Mouse (Mus musculus): ENCODE data around the gene Entpd3. TPM values are rescaled to one million over a fixed set of nuclear protein-coding genes. Genes with fewer than 3 reads are reported as not detected.

Entpd3 gene
- polyA plus RNA-seq, 1 experiment from 2014 or later, result 0.05 TPM

DNA sequence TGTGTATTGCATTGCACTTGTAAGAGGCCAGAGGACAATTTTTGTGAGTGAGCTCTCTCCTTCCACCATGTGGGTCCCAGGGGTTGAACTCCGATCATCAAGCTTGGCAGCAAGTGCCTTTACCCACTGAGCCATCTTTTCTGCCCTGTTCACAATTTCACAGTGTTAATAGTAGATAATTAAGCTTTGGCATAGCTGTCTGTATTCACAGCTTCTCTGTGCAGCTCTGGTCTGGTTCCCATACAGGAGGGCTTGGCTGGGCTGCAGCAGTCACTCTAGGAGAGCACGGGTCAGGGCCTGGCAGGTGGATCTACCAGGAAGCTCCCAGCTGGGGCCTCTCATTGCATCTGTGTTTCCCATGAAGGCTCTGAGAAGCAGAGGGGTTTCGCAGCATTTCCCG, 55.7 kb downstream of the Entpd3 start:
- 69% methylated on average over 4 of the region's 4 CpGs for WGBS (ENCODE audit: insufficient replicate concordance)
- Histone ChIP-seq H3K27me3 (ENCODE audit: control insufficient read depth, insufficient read depth, low read depth, low read length) (no peaks in the 10 kb centered on the region), H3K4me3 (ENCODE audit: low read depth, low read length) (no peak overlapping the region), H3K4me1 (ENCODE audit: control insufficient read depth, low read depth, low read length) (peaks cover 2% of the 10 kb centered on the region; the same call in 1 of the 2 replicates), H3K9me3 (replicated peaks; ENCODE audit: control insufficient read depth, low read length) (no peaks in the 10 kb centered on the region), H3K27ac (ENCODE audit: low read length) (no peak overlapping the region), H3K9ac (ENCODE audit: low read depth, low read length) (no peak overlapping the region), H3K4me2 (ENCODE audit: low read depth, low read length) (no peak overlapping the region), H3K36me3 (ENCODE audit: control insufficient read depth, insufficient read depth) (no peaks in the 10 kb centered on the region)
- no peak for ATAC-seq (ENCODE audit: low read depth)

GRCm38 (mm10) chr9:120601488-120602171, 62.0 kb downstream of the Entpd3 start:
- Histone ChIP-seq H3K4me2 (ENCODE audit: low read depth, low read length) (peak overlapping the region; percentile 41; the same call in 1 of the 2 replicates), H3K9me3 (replicated peaks; ENCODE audit: control insufficient read depth, low read length) (no peaks in the 10 kb centered on the region), H3K27me3 (ENCODE audit: control insufficient read depth, insufficient read depth, low read depth, low read length) (no peaks in the 10 kb centered on the region), H3K27ac (ENCODE audit: low read length) (peak overlapping the region; percentile 83), H3K36me3 (ENCODE audit: control insufficient read depth, insufficient read depth) (no peaks in the 10 kb centered on the region), H3K4me1 (ENCODE audit: control insufficient read depth, low read depth, low read length) (no peaks in the 10 kb centered on the region; the same call in 1 of the 2 replicates), H3K9ac (ENCODE audit: low read depth, low read length) (peak overlapping the region; percentile 25; the same call in 1 of the 2 replicates), H3K4me3 (ENCODE audit: low read depth, low read length) (no peak overlapping the region; the same call in 1 of the 2 replicates)
- peak; percentile 94 for ATAC-seq (ENCODE audit: low read depth)
- 12% methylated on average over 17 of the region's 17 CpGs for WGBS (ENCODE audit: insufficient replicate concordance)

DNA sequence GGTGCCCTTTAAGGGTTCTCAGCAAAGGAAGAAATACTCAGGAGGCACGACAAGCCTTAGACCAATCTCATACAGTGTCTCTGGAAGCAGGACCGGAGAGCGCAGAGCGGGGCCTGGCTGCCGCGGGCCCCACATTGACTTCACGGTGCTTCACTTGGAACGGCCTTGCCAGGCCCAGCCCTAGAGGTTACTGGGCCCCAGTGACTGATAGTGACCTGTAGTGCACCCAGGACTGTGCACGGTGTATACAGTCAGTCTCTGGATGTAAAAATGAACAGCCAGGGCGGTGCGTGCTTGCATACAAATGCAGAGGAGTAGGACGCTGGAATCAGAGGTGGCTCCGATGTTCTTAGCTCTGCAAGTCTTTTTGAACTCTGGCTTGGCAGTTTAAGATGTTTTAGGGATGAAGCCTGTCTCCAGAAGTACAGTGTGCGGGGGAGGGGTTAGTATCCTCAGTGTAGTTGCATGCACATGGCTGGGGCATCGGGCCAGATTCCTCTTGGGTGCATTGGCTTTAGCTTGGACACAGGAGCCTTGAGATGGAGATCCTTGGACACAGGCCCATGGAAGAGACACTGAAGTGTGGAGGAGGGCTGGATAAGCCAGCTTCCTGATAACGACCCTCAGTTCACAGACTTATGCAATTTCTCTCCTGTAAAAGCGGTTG, 62.7 kb downstream of the Entpd3 start:
- 40% methylated on average over 17 of the region's 17 CpGs for WGBS (ENCODE audit: insufficient replicate concordance)
- ATAC-seq (ENCODE audit: low read depth), result peak; percentile 83
- no peak overlapping the region; the same call in 1 of the 2 replicates for H3K4me3 ChIP-seq (ENCODE audit: low read depth, low read length)

DNA sequence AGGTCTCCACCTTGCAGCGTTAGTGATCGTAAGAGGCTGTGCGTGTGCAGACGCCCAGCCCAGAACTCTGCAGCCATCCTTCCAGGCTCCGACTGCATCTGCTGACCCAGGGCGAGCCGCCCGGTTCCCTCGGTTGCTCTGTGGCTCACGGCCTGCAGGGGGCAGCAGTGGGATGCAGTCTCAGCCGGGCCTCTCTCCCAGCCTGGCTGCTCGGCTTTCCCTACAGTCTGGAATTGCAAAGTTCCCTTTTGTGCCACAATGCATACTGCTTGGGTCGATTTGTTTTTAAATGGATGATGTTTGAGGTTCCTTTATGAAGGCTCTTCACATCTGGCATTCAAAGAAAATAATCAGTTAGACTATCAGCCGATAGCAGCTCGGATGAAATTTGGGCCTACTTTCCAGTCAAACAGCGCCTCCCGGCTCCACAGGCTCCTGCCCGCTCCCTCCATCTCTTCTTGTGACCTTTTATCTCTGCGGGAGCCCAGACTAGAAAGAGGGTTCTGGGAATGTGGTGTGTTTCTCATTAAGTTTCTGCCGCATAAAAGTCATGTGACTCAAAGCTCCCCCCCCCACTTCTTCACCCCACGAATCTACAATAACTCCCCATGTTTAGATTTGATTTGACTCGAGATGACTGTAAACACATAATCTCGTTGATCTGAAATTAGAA, 63.4 kb downstream of the Entpd3 start:
- Histone ChIP-seq H3K9ac (ENCODE audit: low read depth, low read length) (no peak overlapping the region), H3K27me3 (ENCODE audit: control insufficient read depth, insufficient read depth, low read depth, low read length) (no peaks in the 10 kb centered on the region), H3K4me1 (ENCODE audit: control insufficient read depth, low read depth, low read length) (no peaks in the 10 kb centered on the region; the same call in 1 of the 2 replicates), H3K9me3 (replicated peaks; ENCODE audit: control insufficient read depth, low read length) (peaks cover 2% of the 10 kb centered on the region; the same call in 1 of the 2 replicates), H3K4me3 (ENCODE audit: low read depth, low read length) (no peak overlapping the region), H3K4me2 (ENCODE audit: low read depth, low read length) (peak overlapping the region; percentile 41), H3K27ac (ENCODE audit: low read length) (no peak overlapping the region; the same call in 1 of the 2 replicates), H3K36me3 (ENCODE audit: control insufficient read depth, insufficient read depth) (no peaks in the 10 kb centered on the region)
- WGBS (ENCODE audit: insufficient replicate concordance), result 17% methylated on average over 23 of the region's 23 CpGs
- peak; percentile 25 for ATAC-seq (ENCODE audit: low read depth)

More for the DNA sequence above, 62.7 kb downstream of the Entpd3 start:
- H3K27me3 ChIP-seq (ENCODE audit: control insufficient read depth, insufficient read depth, low read depth, low read length), result no peaks in the 10 kb centered on the region
- H3K4me2 ChIP-seq (ENCODE audit: low read depth, low read length), result peak overlapping the region; percentile 41
- no peaks in the 10 kb centered on the region; the same call in 1 of the 2 replicates for H3K4me1 ChIP-seq (ENCODE audit: control insufficient read depth, low read depth, low read length)
- peak overlapping the region; percentile 25; the same call in 1 of the 2 replicates for H3K9ac ChIP-seq (ENCODE audit: low read depth, low read length)
- H3K9me3 ChIP-seq (replicated peaks; ENCODE audit: control insufficient read depth, low read length), result no peaks in the 10 kb centered on the region
- H3K36me3 ChIP-seq (ENCODE audit: control insufficient read depth, insufficient read depth), result no peaks in the 10 kb centered on the region
- H3K27ac ChIP-seq (ENCODE audit: low read length), result peak overlapping the region; percentile 83

GRCm38 (mm10) chr9:120603512-120603908, 63.9 kb downstream of the Entpd3 start:
- no peak for ATAC-seq (ENCODE audit: low read depth)
- Histone ChIP-seq H3K4me1 (ENCODE audit: control insufficient read depth, low read depth, low read length) (no peaks in the 10 kb centered on the region; the same call in 1 of the 2 replicates), H3K4me2 (ENCODE audit: low read depth, low read length) (no peak overlapping the region), H3K4me3 (ENCODE audit: low read depth, low read length) (no peak overlapping the region), H3K9ac (ENCODE audit: low read depth, low read length) (no peak overlapping the region), H3K27ac (ENCODE audit: low read length) (no peak overlapping the region), H3K9me3 (replicated peaks; ENCODE audit: control insufficient read depth, low read length) (peaks cover 3% of the 10 kb centered on the region; the same call in 1 of the 2 replicates), H3K27me3 (ENCODE audit: control insufficient read depth, insufficient read depth, low read depth, low read length) (no peaks in the 10 kb centered on the region), H3K36me3 (ENCODE audit: control insufficient read depth, insufficient read depth) (no peaks in the 10 kb centered on the region)
- 46% methylated on average over 10 of the region's 10 CpGs for WGBS (ENCODE audit: insufficient replicate concordance)

DNA sequence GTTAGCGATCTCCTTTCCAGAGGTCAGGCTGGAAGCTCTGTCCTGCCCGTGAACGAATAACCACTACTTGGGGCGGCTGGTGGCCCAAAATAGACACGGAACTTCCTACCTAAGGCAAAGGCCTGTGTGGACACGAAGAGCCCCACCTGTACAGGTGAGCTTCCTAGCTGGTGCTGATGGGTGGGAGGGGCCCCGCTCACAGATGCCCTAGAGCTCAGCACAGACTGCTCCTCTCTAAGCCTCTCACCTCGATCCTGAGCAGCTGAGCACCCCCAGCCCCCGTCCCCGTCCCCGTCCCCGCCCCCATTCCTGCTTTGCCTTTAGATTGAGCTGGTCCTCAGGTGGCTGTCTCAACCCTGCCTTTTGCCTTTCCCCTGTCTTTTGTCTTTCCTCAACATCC, 64.3 kb downstream of the Entpd3 start:
- no peak overlapping the region for H3K4me3 ChIP-seq (ENCODE audit: low read depth, low read length)
- no peaks in the 10 kb centered on the region for H3K36me3 ChIP-seq (ENCODE audit: control insufficient read depth, insufficient read depth)
- H3K27ac ChIP-seq (ENCODE audit: low read length), result no peak overlapping the region
- H3K4me2 ChIP-seq (ENCODE audit: low read depth, low read length), result no peak overlapping the region
- WGBS (ENCODE audit: insufficient replicate concordance), result 50% methylated on average over 12 of the region's 12 CpGs
- ATAC-seq (ENCODE audit: low read depth), result no peak
- H3K4me1 ChIP-seq (ENCODE audit: control insufficient read depth, low read depth, low read length), result no peaks in the 10 kb centered on the region; the same call in 1 of the 2 replicates
- peaks cover 3% of the 10 kb centered on the region; the same call in 1 of the 2 replicates for H3K9me3 ChIP-seq (replicated peaks; ENCODE audit: control insufficient read depth, low read length)
- no peak overlapping the region for H3K9ac ChIP-seq (ENCODE audit: low read depth, low read length)
- H3K27me3 ChIP-seq (ENCODE audit: control insufficient read depth, insufficient read depth, low read depth, low read length), result no peaks in the 10 kb centered on the region

DNA sequence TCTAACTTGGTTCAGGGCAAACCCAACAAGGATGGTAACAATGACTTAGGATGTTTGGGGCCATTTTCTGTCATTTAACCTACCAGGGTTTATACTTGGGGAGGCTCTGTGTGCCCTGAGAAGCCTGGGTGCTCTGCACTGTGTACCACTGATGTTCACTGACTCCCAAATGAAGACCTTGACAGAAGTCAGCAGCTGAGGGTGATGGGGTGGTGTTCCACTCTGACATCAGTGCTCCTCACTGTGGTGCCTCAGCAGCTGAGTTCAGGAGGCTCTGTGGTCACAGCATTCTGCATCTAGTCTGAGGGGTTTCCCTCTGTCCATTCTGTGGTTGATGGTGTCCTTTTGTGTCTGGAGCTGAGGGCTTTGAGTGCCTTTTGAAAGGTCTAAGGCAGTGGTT, 71.4 kb downstream of the Entpd3 start:
- peaks cover 3% of the 10 kb centered on the region; the same call in 1 of the 2 replicates for H3K9me3 ChIP-seq (replicated peaks; ENCODE audit: control insufficient read depth, low read length)
- H3K4me3 ChIP-seq (ENCODE audit: low read depth, low read length), result no peak overlapping the region
- H3K9ac ChIP-seq (ENCODE audit: low read depth, low read length), result no peak overlapping the region
- no peaks in the 10 kb centered on the region for H3K36me3 ChIP-seq (ENCODE audit: control insufficient read depth, insufficient read depth)
- no peaks in the 10 kb centered on the region for H3K27me3 ChIP-seq (ENCODE audit: control insufficient read depth, insufficient read depth, low read depth, low read length)
- H3K4me1 ChIP-seq (ENCODE audit: control insufficient read depth, low read depth, low read length), result no peaks in the 10 kb centered on the region
- ATAC-seq (ENCODE audit: low read depth), result no peak
- no peak overlapping the region for H3K4me2 ChIP-seq (ENCODE audit: low read depth, low read length)
- H3K27ac ChIP-seq (ENCODE audit: low read length), result no peak overlapping the region

- H3K9me3 ChIP-seq (replicated peaks; ENCODE audit: control insufficient read depth, low read length), result no peaks in the 10 kb centered on the region
- ATAC-seq (ENCODE audit: low read depth), result no peak
- H3K4me3 ChIP-seq (ENCODE audit: low read depth, low read length), result no peak overlapping the region
- no peak overlapping the region for H3K9ac ChIP-seq (ENCODE audit: low read depth, low read length)
- H3K36me3 ChIP-seq (ENCODE audit: control insufficient read depth, insufficient read depth), result no peaks in the 10 kb centered on the region
- no peak overlapping the region for H3K4me2 ChIP-seq (ENCODE audit: low read depth, low read length)
- WGBS (ENCODE audit: insufficient replicate concordance), result 67% methylated on average over 6 of the region's 6 CpGs
- no peaks in the 10 kb centered on the region for H3K27me3 ChIP-seq (ENCODE audit: control insufficient read depth, insufficient read depth, low read depth, low read length)
- H3K27ac ChIP-seq (ENCODE audit: low read length), result no peak overlapping the region
- H3K4me1 ChIP-seq (ENCODE audit: control insufficient read depth, low read depth, low read length), result no peaks in the 10 kb centered on the region
These were observed 74.4 kb downstream of the Entpd3 start for GRCm38 (mm10) chr9:120614059-120614458.

Data from liver, embryonic 16.5 days (tissue).